Mouse (Mus musculus): ENCODE results near the gene Erbb3.

The Erbb3 gene

DNA sequence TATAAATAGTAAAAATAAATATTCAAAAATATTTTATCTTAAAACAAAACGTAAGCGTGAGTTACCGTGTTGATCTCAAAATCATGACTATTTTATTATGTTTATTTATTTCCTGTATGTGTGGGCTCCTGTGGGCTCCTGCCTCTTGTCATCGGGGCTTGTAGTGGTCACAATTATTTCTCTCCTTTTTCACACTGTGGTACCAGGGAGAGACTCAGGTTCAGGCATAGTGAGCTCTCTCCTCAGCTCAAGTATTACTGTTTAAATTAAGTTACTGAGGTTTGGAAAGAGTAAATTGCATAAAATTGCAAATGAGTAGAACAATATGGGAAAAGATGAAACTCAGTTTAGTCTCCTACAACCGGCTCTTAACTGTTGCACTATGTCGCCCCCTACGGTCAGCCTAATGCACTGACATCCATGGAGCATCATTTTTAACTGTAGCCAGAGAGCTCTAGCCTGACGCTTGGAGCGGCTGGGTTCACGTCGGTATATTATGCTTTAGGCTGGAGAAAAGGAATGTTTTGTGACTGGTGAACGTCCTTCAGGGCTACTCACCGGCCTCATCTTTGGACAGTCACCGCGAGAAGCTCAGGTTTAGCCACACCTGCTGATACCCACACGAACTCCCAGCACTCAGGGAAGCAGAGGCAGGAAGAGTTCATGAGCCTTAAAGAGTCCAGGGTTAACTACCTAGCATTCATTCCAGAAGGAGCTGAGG, 23.1 kb upstream of the Erbb3 start:
- peak; percentile 66 to 88 for DNase-seq (ENCODE audit: inconsistent age in 2 of 2, low spot score in 1 of 2)

DNA sequence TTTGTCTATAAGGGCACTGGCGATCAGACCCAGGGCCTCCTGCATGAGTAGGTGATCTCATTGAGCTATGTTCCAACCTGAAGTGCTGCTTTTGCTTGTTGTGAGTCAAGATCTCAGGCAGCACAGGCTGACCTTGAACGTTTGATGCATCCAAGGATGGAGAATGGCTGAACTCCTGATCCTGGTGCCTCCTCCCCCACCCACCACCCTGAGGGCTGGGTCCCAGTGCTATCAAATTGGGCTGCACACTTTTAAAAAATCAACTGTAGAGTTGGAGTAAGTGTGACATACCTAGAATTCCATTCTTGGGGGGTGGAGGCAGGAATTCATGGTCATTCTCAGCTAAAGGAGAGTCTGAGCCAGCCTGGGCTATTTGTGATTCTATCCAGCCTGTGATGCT, 17.0 kb upstream of the Erbb3 start:
- no peak for DNase-seq (ENCODE audit: inconsistent age in 2 of 2, low spot score in 1 of 2)

DNA sequence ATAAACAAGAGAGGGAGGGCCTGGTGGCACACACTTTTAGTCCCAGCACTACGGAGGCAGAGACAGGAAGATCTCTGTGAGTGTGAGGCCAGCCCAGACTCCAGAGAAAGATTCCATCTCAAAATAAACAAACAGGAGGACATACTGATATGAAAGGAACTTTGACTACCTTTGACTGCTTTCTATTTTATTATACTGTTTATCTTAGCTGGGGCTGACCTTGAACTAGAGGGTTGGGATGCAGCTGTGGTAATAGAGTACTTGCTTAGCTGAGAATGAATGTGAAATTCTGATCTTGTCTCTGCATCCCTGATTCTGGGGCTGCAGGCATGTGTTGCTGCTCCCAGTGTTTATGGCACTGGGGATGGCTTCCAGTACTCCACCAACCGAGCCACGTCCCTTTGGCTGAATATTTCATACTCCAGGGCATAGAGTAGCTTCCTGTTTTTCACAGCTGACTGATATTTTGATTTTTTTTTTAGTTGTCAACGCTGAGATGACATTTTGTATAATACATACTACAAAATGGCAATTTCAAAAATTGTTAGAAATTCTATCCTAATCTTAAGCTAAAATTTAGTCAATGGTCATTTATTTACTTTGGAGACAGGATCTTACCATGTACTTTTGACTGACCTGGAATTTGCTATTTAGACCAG, 13.1 kb upstream of the Erbb3 start:
- no peak for DNase-seq (ENCODE audit: inconsistent age in 2 of 2, low spot score in 1 of 2)

DNA sequence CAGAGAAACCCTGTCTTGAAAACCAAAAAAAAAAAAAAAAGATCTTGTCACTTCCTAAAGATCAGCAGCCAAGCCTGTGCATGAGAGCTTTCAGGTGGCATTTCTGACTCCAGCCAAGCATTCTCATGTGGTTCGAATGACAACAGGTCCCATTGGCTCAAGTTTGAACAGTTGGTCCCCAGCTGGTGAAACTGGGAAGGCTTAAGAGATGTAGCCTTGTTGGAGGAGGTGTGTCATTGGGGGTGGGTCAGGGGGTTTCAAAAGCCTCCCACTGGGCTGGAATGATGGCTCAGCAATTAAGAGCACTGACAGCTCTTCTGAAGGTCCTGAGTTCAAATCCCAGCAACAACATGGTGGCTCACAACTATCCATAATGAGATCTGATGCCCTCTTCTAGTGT, 12.0 kb upstream of the Erbb3 start:
- DNase-seq (ENCODE audit: inconsistent age in 2 of 2, low spot score in 1 of 2) = no peak

- no peak for DNase-seq (ENCODE audit: inconsistent age in 2 of 2, low spot score in 1 of 2)
Observed at GRCm38 (mm10) chr10:128598476-128598875, 9.0 kb upstream of the Erbb3 start.

DNA sequence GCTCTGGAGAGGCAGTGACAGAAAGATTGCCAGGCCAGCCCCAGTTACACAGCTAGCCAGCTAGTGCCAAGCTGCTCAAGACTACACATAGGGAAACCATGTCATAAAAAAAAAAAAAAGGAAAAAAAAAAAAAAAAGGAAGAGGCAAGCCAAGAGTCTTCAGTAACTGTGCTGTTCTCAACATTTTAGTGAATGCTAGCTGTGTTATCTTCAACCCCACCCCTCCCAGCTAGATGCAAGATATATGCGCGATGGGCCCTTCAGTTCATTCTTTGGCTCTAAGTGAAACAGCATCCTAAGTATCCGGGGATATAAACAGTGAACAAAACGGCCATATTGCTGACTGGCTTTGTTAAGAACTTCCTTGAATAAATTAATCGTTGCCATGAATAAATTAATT, 3.3 kb upstream of the Erbb3 start:
- no peak for DNase-seq (ENCODE audit: inconsistent age in 2 of 2, low spot score in 1 of 2)

DNA sequence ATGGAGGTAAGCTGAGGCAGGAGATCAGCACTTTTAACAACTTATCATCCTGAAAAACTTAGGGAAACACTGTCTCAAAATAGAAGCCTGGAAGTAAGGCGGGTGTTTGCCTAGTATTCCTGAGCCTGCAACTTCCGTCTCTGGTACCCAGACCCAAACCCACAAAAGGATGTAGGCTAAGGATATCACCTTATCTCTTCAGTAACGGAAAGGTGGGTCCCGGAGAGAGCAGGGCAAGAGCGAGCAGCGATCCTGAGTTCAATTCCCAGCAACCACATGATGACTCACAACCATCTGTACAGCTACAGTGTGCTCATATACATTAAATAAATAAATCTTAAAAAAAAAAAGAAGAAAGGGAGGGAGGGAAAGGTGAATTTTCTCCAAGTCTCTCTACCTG, 2.0 kb upstream of the Erbb3 start:
- no peak for DNase-seq (ENCODE audit: inconsistent age in 2 of 2, low spot score in 1 of 2)

DNA sequence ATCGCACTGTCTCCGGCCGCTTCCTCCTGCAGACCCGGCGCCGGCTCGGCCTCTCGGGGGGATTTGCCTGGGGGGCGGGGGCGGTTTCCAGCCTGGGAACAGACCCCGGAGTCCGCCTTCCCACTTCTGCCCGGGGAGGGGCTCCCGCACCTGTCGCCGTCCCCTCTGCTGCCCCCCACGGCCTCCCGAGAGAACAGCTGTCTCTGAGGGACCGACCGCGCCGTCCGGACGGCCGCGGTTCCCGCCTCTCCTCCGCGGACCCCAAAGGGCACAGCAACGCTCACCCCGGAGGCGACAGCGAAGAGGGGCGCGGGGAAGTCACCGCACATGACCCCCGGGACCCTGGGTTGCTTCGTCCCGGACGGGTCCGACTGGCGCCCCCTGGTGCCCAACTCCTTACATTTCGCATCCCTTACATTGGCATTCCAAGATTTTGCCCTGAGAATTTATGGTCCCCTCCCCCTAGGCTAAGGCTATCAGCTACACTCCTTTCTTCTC, 790 bp upstream of the Erbb3 start:
- DNase-seq (ENCODE audit: inconsistent age in 2 of 2, low spot score in 1 of 2) = peak; percentile 69 to 91

GRCm38 (mm10) chr10:128588775-128589463, 533 bp downstream of the Erbb3 start:
- DNase-seq (ENCODE audit: inconsistent age in 2 of 2, low spot score in 1 of 2) = no peak

- DNase-seq (ENCODE audit: inconsistent age in 2 of 2, low spot score in 1 of 2) = no peak
Observed at GRCm38 (mm10) chr10:128588136-128588535, 1.3 kb downstream of the Erbb3 start.

DNA sequence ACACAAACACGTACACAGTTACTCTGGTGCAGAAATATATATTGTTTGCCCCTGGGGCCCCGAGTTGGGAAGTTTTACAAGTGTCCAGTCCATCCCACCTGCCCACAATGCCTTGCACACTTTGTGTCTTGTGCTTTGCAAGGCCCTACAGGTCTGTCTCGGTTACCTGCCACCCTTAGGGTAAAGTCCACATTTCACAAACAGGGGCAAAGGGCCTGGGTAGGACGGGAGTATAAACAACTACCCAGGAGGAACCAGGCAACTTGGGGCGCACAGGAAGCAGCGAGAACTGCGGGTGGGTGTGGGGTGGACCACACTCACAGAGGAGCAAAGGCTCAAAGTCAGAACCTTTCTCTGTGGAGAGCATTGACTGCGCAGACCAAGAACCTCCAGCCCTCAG, 1.8 kb downstream of the Erbb3 start:
- no peak for DNase-seq (ENCODE audit: inconsistent age in 2 of 2, low spot score in 1 of 2)

GRCm38 (mm10) chr10:128587120-128587519, 2.3 kb downstream of the Erbb3 start:
- DNase-seq (ENCODE audit: inconsistent age in 2 of 2, low spot score in 1 of 2) = no peak

- no peak for DNase-seq (ENCODE audit: inconsistent age in 2 of 2, low spot score in 1 of 2)
Observed at GRCm38 (mm10) chr10:128586546-128586945, 2.9 kb downstream of the Erbb3 start.

DNA sequence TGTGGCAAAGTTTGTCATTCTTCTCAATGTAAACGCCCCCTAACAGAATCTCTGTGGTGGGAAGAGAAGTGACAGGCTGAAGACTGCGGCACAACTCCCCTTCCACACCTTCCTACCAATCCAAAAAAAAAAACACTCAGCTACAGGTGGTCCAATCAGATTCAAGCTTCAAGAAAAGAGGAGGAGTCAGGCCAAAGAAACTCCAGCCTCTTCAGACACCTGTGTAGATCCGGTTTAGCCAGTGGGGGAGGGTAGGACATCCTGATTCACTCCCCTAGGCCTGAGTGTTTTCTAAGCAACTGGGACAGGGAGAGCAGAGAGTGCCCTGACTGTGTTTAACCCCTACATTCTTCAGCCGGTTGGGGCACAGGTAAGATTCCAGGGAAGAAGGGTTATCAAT, 5.1 kb downstream of the Erbb3 start:
- peak in 1 of 2 experiments; percentile 20 for DNase-seq (ENCODE audit: inconsistent age in 2 of 2, low spot score in 1 of 2)

DNA sequence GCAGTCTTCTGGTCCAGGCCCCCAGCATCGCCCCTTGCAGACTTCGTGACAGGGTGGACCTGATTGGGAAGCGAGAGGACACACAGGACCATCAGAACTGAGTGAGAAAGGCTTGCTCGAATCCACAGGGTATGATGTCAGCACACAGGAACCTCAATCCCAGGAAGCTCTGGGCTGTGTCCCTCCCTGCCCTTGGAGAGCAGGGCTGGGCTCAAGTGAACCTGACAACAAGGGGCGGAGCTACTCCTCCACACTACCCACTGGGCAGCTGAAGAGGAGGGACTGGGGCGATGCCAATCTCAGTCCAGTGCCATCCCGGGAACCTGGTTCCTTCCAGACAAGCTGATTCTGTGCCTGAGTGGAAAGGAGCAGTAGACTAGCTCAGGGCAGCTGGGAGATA, 5.8 kb downstream of the Erbb3 start:
- DNase-seq (ENCODE audit: inconsistent age in 2 of 2, low spot score in 1 of 2) = peak; percentile 83 to 89

GRCm38 (mm10) chr10:128579731-128580130, 9.7 kb downstream of the Erbb3 start:
- no peak for DNase-seq (ENCODE audit: inconsistent age in 2 of 2, low spot score in 1 of 2)

DNA sequence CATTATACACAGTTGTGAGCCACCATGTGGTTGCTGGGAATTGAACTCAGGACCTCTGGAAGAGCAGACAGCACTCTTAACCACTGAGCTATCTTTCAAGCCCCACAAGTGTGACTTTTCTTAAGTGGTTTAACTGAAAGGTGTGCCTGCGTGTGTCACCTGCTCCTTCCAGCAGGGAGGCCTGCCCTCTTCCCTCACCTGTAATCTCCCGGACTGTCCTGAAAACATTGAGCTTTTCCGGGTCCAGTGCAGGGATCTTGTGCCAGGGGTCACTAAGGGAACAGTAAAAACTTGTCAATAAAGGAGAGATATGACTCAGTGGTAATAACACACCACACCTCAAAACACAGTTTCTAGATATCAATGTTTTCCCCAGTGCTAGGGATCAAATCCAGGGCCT, 10.2 kb downstream of the Erbb3 start:
- DNase-seq (ENCODE audit: inconsistent age in 2 of 2, low spot score in 1 of 2) = no peak

DNA sequence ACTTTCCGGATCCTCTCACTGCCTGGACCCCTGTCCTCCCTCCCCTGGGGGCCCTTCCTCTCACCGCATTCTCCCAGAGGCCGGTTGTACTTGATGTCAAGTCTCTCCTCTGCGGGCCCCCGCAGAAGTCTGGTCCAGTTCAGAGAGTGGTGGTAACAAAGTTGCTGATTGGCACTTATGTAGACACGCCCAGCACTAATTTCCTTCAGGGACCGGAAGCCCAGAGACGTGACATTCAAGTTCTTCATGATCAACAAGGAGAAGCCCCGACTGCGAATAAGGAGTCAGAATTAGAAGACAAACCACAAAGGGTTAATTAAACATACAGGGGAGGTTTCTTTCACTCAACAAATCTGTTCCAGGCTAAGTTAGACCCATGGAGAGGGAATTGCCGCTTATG, 11.1 kb downstream of the Erbb3 start:
- peak in 1 of 2 experiments; percentile 16 for DNase-seq (ENCODE audit: inconsistent age in 2 of 2, low spot score in 1 of 2)

GRCm38 (mm10) chr10:128575063-128575462, 14.4 kb downstream of the Erbb3 start:
- DNase-seq (ENCODE audit: inconsistent age in 2 of 2, low spot score in 1 of 2) = no peak

DNA sequence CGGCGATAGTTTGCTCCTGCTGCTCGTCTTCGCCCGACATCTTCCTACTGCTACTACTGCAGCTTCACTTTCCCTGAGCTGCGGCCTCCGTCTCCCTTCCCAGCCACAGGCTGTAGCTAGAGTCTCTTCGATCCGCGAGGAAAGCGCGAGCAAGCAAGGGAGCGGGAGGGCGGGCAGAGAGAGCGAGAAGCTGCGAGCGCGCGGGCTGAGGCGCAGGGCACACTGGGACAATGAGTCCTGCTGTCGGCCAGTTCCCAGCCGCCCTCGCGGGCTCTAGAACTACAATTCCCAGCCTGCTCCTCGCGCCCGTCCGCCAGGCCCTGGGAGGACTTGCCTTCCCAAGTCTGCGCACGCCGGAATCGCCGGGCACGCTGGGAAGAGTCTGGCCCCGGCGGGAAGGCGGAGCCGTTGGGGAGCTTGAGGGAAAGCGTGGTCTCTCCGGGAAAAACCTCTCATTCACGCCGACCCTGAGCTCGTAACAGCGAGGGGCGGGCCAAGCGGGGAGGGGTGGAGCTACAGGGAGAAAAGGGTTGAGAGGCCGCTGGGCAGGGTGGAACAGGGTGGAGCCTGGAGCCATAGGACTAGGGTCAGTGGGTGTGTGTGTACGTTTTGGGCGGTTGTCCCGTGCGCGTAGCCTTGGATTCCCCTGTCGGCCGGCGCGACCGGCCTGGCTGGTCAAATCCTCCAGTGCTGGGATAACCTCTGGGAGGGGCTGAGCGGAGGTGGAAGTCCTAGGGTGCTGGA, 23.5 kb downstream of the Erbb3 start, which contains the start of gene Pa2g4:
Gene Pa2g4, minus strand, starts transcription at position 200 of the 744 bp plus-strand sequence.
- DNase-seq (ENCODE audit: inconsistent age in 2 of 2, low spot score in 1 of 2) = peak; percentile 99 to 100

DNA sequence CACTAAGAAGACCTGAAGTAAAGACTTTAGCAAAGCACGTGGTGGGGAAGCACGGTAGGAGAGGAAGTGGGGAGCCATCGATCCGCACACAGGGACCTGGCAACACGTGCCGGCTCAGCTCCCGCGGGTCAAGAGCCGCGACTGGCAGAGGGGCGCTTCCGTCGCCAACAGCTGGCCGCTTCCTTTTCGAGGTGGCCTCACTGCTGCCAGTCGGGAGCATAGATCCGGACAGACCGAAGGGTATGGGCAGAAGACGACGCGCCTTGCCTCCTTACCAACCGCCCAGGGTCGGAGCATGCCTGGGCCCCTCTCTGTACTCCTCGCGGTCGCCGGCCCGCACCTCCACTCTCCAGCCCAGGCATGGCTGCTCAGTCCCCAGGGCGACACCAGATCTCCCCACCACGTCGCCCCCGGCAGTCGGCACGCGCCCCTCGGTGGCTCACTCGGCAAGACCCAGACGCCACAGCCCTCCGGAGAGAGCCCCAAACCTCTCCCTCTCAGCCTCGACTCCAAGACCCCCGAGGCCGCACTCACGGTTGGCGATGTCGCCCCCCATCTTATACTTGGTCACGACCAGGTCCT, 24.2 kb downstream of the Erbb3 start:
- DNase-seq (ENCODE audit: inconsistent age in 2 of 2, low spot score in 1 of 2) = no peak

Measured in adrenal gland, adult (tissue).